8 mouse cellular contexts compared by ENCODE assay signal in genomic region chr6:120364523-120364905, GRCm38 (mm10). TPM values are rescaled to one million over a fixed set of nuclear protein-coding genes. Genes with fewer than 3 reads are reported as not detected.
DNase-seq lines count a peak whose midpoint lies in the region; ATAC-seq and TF ChIP-seq lines count a peak whose summit lies in the region.

No protein-coding gene starts in this region.

- peak overlapping the region; percentile 93 for H3K4me2 ChIP-seq in heart, embryonic 12.5 days

- H3K36me3 ChIP-seq in heart, embryonic 12.5 days = peaks cover 24% of the 10 kb centered on the region
- H3K36me3 ChIP-seq in G1E (replicated peaks) = peaks cover 30% of the 10 kb centered on the region
- peaks cover 28% of the 10 kb centered on the region for H3K36me3 ChIP-seq in megakaryocyte, embryonic 14.5 days (replicated peaks; ENCODE audit: low read length)

- H3K9me3 ChIP-seq in heart, embryonic 12.5 days (replicated peaks) = no peaks in the 10 kb centered on the region
- H3K9me3 ChIP-seq in G1E (replicated peaks) = no peaks in the 10 kb centered on the region
- H3K9me3 ChIP-seq in megakaryocyte, embryonic 14.5 days = no peaks in the 10 kb centered on the region

- no peak for TF ChIP-seq CTCF in G1E (IDR thresholded peaks at IDR 0.05; ENCODE audit: low read depth, low read length)

- WGBS in heart, embryonic 12.5 days = under 1% methylated on average over 31 of the region's 31 CpGs

- H3K27me3 ChIP-seq in heart, embryonic 12.5 days (replicated peaks) = no peaks in the 10 kb centered on the region
- no peaks in the 10 kb centered on the region for H3K27me3 ChIP-seq in G1E (ENCODE audit: insufficient read depth, low read length)
- no peaks in the 10 kb centered on the region for H3K27me3 ChIP-seq in megakaryocyte, embryonic 14.5 days (replicated peaks)

- H3K9ac ChIP-seq in heart, embryonic 12.5 days = peak overlapping the region; percentile 86

- DNase-seq in heart, postnatal 4 days = no peak
- no peak for DNase-seq in G1E (ENCODE audit: low spot score)
- no peak for DNase-seq in layer of hippocampus, postnatal 14 days (ENCODE audit: low spot score in 2 of 2)
- DNase-seq in frontal cortex, postnatal 36 days (ENCODE audit: low spot score in 2 of 2) = no peak
- DNase-seq in natural killer cell, adult 2 months (ENCODE audit: low spot score in 2 of 2) = no peak

- peak overlapping the region; percentile 89 for H3K27ac ChIP-seq in heart, embryonic 12.5 days (ENCODE audit: poor library complexity, severe bottlenecking)

- peak overlapping the region; percentile 74 for H3K4me3 ChIP-seq in heart, embryonic 12.5 days
- peak overlapping the region; percentile 90 for H3K4me3 ChIP-seq in G1E (ENCODE audit: low read depth, low read length)
- peak overlapping the region; percentile 96 for H3K4me3 ChIP-seq in megakaryocyte, embryonic 14.5 days (replicated peaks)

- peaks cover 9% of the 10 kb centered on the region for H3K4me1 ChIP-seq in heart, embryonic 12.5 days (replicated peaks)
- H3K4me1 ChIP-seq in G1E (ENCODE audit: insufficient read depth, low read depth, low read length) = peaks cover 13% of the 10 kb centered on the region
- H3K4me1 ChIP-seq in megakaryocyte, embryonic 14.5 days = peaks cover 18% of the 10 kb centered on the region

- peak; percentile 38; the same call in 1 of the 2 replicates for ATAC-seq in heart, embryonic 12.5 days (ENCODE audit: insufficient number of reproducible peaks, low FRiP score)
- no peak for ATAC-seq in G1E (ENCODE audit: extremely low read depth, insufficient number of reproducible peaks, low FRiP score, poor library complexity, severe bottlenecking)
- peak; percentile 22 for ATAC-seq in granulocyte monocyte progenitor cell, adult 5-6 weeks (replicated peaks; ENCODE audit: poor library complexity, severe bottlenecking)

RNA-seq across cellular contexts. Expression of gene Ccdc77, which starts 0.3 kb away (rescaled TPM):
- polyA plus RNA-seq in heart, embryonic 12.5 days (2016; fragmentation: Nextera tagmentation; extraction: Ambion mirVana) = 20.8 and 22.7 TPM in 2 replicates
- 10 to 100 TPM; 10.5 to 12.2 TPM for total RNA-seq in heart, postnatal 4 days (2021)
- total RNA-seq in G1E (2014; fragmentation: Nextera tagmentation) (33.6 and 35.6 TPM in 2 replicates), G1E (2017) (31.9 and 34.1 TPM in 2 replicates)
- 2.7 and 3.4 TPM in 2 replicates for polyA plus RNA-seq in G1E (2012)
- total RNA-seq in granulocyte monocyte progenitor cell, adult 5-6 weeks (2014; fragmentation: Nextera tagmentation) = 18.6 and 21.6 TPM in 2 replicates
- total RNA-seq in granulocyte monocyte progenitor cell, adult 5-6 weeks (2017) = 32.6 and 32.7 TPM in 2 replicates
- polyA plus RNA-seq in megakaryocyte, embryonic 14.5 days (2012; ENCODE audit: insufficient read depth, low replicate concordance) = 0.91 and 3.4 TPM in 2 replicates
- 1 to 10 TPM; 6.1 to 9.2 TPM for total RNA-seq in layer of hippocampus, postnatal 14 days (2021)

RNA-seq across cellular contexts. Expression of gene Kdm5a, which starts 0.6 kb away (rescaled TPM):
- polyA plus RNA-seq in heart, embryonic 12.5 days (2016; fragmentation: Nextera tagmentation; extraction: Ambion mirVana) = 37.7 and 41.7 TPM in 2 replicates
- total RNA-seq in heart, postnatal 4 days (2021) = 10 to 100 TPM; 44.8 to 45.7 TPM
- total RNA-seq in G1E (2014; fragmentation: Nextera tagmentation) (87.3 and 88.0 TPM in 2 replicates), G1E (2017) (111 and 137 TPM in 2 replicates)
- 23.6 and 32.3 TPM in 2 replicates for polyA plus RNA-seq in G1E (2012)
- 30.9 and 42.5 TPM in 2 replicates for total RNA-seq in granulocyte monocyte progenitor cell, adult 5-6 weeks (2014; fragmentation: Nextera tagmentation)
- total RNA-seq in granulocyte monocyte progenitor cell, adult 5-6 weeks (2017) = 70.2 and 81.0 TPM in 2 replicates
- 1.7 and 4.6 TPM in 2 replicates for polyA plus RNA-seq in megakaryocyte, embryonic 14.5 days (2012; ENCODE audit: insufficient read depth, low replicate concordance)
- 10 to 100 TPM; 34.9 to 40.2 TPM for total RNA-seq in layer of hippocampus, postnatal 14 days (2021)
